17 mouse cellular contexts compared by ENCODE assay signal in the genomic region with DNA sequence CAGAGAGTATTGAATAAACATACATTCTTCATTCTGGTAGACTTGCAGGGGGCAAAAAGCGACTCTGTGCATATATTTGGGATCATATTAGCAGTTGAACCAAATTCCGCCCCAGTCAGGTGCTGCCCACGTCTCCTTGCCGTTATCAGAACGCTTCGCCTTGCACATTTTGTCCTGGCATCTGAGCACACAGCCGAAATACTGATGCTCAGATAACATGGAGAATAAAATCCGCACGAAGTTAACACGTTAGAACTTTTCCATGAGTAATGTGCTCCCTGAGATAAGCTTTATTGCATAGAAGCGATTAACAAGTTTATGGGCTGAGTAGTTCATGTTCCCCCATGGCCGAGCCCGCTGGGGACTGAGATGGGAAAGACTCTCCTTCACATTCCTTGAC.
"Had no signal": no experiment of that assay in that cellular context is flagged by ENCODE, and none has a peak within 500 bp of the region (broad histone marks: within the 10 kb centered on the region; RNA-seq: fewer than 3 reads in every experiment).

No protein-coding gene starts in this region.

- DNase-seq: kidney, adult 2 months; kidney, postnatal 14 days; layer of hippocampus, adult 9-11 months; layer of hippocampus, postnatal 36 days; lung, embryonic 14.5 days; lung, postnatal 10 days; lung, postnatal 4 days; right cerebral cortex, adult 18-20 months; right cerebral cortex, postnatal 25 days; thymus, adult 2 months; thymus, postnatal 36 days had no signal

- H3K9me3 ChIP-seq: kidney, embryonic 15.5 days; limb, embryonic 15.5 days; megakaryocyte, embryonic 14.5 days; midbrain, embryonic 12.5 days had no signal

- H3K4me3 ChIP-seq: kidney, embryonic 15.5 days; limb, embryonic 15.5 days; megakaryocyte, embryonic 14.5 days; midbrain, embryonic 12.5 days; neural tube, embryonic 15.5 days had no signal

- H3K4me2 ChIP-seq: kidney, embryonic 15.5 days; limb, embryonic 15.5 days; lung, embryonic 14.5 days; midbrain, embryonic 12.5 days; neural tube, embryonic 15.5 days had no signal

- H3K36me3 ChIP-seq: kidney, embryonic 15.5 days; limb, embryonic 15.5 days; midbrain, embryonic 12.5 days; neural tube, embryonic 15.5 days had no signal

- H3K9ac ChIP-seq: kidney, embryonic 15.5 days; limb, embryonic 15.5 days; lung, embryonic 14.5 days; midbrain, embryonic 12.5 days; neural tube, embryonic 15.5 days had no signal

- H3K4me1 ChIP-seq: kidney, embryonic 15.5 days; limb, embryonic 15.5 days; megakaryocyte, embryonic 14.5 days; neural tube, embryonic 15.5 days had no signal

- H3K27me3 ChIP-seq: kidney, embryonic 15.5 days; limb, embryonic 15.5 days; neural tube, embryonic 15.5 days had no signal

- H3K27ac ChIP-seq: kidney, embryonic 15.5 days; limb, embryonic 15.5 days; midbrain, embryonic 12.5 days; neural tube, embryonic 15.5 days; stomach, postnatal 0 days had no signal
